Mouse (Mus musculus) cerebellum, adult 2 months (tissue): ENCODE results near the gene Crtac1.

ENCODE experiments used
- CTCF ChIP-seq: fragments of 200-500 bp; IDR thresholded peaks from 2 replicates; pipeline ENCODE4 v1.5.1; 2011; ENCODE audit warnings: low read depth, mild to moderate bottlenecking, control low read depth, low read length, moderate library complexity, borderline replicate concordance; ENCODE audit not compliant: insufficient read depth
- POLR2A ChIP-seq: fragments of 200-500 bp; IDR thresholded peaks from 2 replicates; pipeline ENCODE4 v1.6.1; 2011; ENCODE audit warnings: low read length, control low read depth, borderline replicate concordance; ENCODE audit not compliant: insufficient read depth

GRCm38 (mm10) chr19:42331446-42331845 lies 100.1 kb downstream of the Crtac1 start:
- TF ChIP-seq POLR2A (no peak), CTCF (no peak)
